Mouse (Mus musculus): ENCODE data around the gene Bax. TPM values are rescaled to one million over a fixed set of nuclear protein-coding genes. Genes with fewer than 3 reads are reported as not detected.
"Not testable (repeated sequence)": the region's sequence is repeated elsewhere in the genome, so short reads cannot be mapped to it uniquely, and the experiment has no call there.

The Bax gene
- polyA plus RNA-seq, 1 experiment: 108 TPM

DNA sequence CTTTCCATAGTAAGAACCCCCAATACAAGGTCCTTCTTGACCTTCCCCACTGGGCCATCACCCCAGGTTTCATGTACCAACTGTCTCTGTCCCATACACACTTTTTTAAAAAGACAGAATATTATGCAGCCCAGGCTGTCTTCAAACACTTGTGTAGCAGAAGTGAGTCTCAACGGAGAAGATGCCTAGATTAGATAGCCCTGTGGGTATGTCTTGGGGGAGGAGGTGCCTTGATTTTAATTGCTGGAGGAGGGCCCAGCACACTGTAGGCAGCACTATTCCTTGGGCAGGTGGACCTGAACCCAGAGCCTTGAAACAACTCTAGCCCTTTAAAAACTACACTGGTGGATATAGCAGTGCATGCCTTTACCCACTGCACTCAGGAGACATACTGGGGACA is 15.5 kb upstream of the Bax start:
- no peak for DNase-seq (ENCODE audit: extremely low spot score in 1 of 2, low spot score in 1 of 2)

DNA sequence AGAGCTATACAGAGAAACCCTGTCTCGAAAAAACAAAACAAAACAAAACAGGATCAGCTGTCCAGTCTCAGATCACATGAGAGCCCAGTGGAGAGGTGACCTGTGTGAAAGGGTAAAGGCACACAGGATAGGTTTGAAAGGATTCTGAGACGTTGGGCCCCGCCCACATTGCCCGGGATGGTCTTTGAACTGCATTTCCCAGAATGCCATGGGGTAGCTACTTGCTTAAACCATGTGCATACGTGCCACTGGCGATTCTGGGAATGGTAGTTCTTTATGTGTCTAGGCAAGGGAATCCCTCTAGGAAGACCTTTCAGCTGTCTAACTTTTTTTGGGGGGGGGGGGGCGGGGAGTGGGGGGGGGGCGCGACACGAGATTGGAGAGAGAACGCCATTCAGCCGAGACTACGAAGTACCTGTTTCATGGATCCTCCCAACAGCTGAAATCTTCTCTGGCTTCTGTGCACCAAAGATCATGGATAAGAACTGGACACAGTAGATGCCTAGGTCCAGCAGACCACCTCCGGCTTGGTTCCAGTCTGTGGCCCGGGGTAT is 14.8 kb upstream of the Bax start, which contains the start of gene Tulp2:
Gene Tulp2 (plus strand): TSS at position 504 of the 554 bp plus-strand sequence.
- peak; percentile 59 to 77 for DNase-seq (ENCODE audit: extremely low spot score in 1 of 2, low spot score in 1 of 2)

DNA sequence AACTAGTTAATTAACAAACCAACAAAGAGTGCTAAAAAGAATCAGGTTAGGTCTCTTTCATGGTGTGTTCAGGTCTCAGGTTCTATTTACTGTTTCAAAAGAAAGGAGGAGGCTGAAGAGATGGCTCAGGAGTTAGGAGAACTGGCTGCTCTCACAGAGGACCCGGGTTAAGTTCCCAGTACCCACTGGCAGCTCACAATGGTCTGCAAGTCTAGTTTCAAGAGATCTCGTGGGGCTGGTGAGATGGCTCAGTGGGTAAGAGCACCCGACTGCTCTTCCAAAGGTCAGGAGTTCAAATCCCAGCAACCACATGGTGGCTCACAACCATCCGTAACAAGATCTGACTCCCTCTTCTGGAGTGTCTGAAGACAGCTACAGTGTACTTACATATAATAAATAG is 13.6 kb upstream of the Bax start:
- not testable (repeated sequence) for DNase-seq (ENCODE audit: extremely low spot score in 1 of 2, low spot score in 1 of 2)

DNA sequence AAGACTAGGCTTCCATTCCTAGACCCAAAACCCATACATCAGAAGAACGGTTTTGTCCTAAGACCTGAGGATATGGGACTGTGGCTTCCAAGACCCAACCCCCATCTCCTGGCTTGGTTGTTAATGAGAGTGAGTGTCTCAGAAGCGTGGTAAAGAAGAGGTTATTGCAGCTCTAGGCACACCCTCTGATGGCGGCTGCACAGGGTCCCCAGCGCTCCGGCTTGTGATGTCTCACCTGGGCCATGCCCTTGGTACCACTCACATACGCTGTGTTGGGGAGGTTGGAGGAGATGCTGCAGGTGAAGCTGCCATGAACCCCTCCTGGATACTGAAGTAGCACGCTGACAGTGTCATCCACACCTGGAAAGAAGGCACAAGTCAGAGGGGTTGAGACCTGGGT is 12.1 kb upstream of the Bax start:
- DNase-seq (ENCODE audit: extremely low spot score in 1 of 2, low spot score in 1 of 2): no peak

DNA sequence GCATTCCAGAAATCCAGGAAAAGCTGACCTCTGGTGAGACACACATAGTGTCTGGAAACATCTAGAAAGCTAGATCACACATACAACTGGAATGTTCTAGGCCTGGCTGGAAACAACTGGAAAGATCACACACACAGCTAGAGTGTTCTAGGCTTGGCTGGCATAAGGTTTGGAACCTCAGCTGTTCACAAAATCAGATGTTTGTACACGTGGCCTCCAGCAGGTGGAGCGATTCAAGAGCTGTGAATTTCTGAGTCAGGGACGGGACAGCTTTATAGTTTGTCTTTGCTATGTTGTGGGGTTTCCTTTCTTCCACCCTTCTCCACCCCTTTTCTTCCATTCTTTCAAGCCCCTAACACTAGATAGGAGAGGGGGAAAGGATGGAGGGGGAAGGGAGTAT is 10.3 kb upstream of the Bax start:
- DNase-seq (ENCODE audit: extremely low spot score in 1 of 2, low spot score in 1 of 2): peak in 1 of 2 experiments; percentile 72

DNA sequence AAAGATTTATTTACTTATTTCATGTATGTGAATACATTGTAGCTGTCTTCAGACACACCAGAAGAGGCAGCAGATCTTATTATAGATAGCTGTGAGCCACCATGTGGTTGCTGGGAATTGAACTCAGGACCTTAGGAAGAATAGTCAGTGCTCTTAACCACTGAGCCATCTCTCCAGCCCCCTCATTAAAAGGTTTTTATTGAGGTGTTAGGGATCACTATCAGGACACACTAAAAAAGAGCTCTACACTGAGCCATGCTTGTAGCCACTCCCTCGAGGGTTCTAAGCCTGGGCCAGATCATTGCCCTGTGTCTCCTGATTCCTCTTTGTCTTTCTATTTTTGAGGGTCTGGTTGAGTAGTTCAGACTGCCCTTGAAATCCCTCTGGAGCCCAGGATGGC is 9.8 kb upstream of the Bax start:
- DNase-seq (ENCODE audit: extremely low spot score in 1 of 2, low spot score in 1 of 2): no peak

DNA sequence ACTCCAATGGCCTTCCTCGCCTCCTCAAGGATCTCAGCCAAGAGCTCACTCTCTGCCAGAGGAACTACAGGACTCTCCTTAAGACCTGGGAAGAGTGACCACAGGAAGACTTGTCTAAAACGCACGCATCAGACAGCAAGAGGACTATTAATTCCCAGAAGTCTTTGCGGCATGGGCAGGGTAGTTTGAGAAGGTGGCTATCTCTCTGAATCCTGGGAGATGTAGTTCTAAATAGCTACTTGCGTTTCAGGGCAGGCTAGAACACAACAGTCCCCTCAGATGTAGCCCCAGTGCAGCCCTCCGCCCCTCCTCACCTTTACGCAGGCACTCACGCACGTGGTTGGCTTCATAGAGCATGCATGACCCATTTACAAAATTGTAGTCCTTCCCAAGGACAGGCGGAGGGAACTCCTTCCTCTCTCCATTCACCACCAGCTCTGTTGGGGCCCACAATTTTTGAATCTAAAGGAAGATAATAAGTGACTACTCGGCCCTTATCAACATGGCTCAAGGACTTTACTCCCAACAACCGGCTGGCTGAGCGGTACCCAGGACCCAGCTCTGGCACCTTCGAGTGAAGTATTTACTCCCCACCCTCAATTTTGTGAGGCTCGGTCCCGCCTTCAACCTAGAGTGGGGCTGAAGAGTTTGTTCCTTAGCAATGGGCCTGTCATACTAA is 8.7 kb upstream of the Bax start:
- no peak for DNase-seq (ENCODE audit: extremely low spot score in 1 of 2, low spot score in 1 of 2)

DNA sequence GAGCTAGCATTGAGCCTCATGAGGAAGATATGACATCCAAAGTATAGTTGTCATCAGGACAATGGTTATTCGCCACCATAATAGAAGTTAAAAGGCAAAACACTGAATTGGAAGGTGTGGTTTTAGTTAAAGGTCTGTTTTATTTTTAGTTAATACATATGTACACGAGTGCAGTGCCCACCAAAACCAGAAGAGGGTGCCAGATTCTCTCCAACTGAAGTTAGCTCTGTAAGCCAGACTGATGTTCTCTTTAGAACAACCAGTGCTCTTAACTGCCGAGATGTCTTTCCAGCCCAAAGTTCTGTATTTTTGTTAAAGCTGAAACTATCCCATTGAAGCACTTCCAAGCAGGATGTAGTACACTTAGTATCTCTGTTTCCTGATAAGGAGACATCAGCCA is 4.2 kb upstream of the Bax start:
- peak in 1 of 2 experiments; percentile 91 for DNase-seq (ENCODE audit: extremely low spot score in 1 of 2, low spot score in 1 of 2)

DNA sequence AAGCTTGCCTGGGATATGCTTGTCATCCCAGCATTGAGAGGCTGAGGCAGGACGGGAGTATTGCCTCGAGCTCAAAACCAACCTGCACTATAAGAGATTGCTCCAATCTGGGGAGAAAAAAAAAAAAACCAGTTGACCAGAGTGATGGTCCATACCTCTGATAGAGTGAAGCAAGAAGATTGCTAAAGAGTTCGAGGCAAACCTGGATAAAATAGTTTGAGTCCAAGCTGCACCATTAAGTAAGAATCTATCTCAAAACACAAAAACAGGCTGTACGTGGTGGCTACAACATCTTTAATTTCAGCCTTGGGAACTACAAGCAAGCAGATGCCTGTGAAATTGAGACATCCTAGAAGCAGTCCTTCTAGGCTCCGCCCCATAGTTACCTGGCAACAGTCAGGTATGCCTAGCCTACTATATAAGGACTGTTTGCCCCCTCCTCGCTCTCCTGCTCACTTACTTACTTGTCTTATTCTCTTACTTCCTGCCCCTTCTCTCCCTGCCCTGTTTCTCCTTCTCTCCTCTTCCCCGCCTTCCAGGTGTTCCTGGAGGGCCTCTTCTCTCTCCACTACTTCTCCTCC is 482 bp upstream of the Bax start:
- no peak for DNase-seq (ENCODE audit: extremely low spot score in 1 of 2, low spot score in 1 of 2)

DNA sequence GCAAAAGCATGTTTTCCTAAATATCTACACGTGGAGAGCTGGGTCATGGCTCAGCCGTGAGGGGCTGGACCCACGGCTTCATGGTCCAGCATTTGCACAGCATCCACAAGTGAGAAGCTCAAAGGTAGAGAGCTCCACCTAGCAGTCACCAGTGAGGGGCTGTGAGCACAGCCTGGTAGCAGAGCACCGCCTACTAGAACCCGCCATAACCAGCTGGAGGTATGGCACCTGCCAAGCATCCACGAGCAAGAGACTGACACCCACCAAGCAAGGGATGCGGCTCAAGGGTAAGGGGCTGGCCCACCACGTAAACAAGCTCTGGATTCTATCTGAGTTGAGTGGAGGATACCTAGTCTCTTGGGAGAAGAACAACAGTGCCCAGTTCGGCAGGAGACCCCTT is 1.1 kb downstream of the Bax start:
- no peak for DNase-seq (ENCODE audit: extremely low spot score in 1 of 2, low spot score in 1 of 2)

DNA sequence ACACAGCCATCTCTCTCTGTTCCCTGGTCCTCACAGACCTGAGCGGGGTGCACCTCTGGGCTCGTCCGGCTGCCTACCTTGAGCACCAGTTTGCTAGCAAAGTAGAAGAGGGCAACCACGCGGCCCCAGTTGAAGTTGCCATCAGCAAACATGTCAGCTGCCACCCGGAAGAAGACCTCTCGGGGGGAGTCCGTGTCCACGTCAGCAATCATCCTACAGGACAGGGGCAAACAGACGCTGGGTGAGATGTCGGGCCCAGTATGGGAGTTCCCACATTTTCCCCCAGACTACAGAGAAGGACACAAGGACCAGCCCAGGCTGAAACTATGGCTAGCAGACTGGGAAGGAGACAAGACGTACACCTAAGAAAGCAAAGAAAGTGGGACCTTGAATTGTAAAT is 1.6 kb downstream of the Bax start:
- DNase-seq (ENCODE audit: extremely low spot score in 1 of 2, low spot score in 1 of 2): no peak

DNA sequence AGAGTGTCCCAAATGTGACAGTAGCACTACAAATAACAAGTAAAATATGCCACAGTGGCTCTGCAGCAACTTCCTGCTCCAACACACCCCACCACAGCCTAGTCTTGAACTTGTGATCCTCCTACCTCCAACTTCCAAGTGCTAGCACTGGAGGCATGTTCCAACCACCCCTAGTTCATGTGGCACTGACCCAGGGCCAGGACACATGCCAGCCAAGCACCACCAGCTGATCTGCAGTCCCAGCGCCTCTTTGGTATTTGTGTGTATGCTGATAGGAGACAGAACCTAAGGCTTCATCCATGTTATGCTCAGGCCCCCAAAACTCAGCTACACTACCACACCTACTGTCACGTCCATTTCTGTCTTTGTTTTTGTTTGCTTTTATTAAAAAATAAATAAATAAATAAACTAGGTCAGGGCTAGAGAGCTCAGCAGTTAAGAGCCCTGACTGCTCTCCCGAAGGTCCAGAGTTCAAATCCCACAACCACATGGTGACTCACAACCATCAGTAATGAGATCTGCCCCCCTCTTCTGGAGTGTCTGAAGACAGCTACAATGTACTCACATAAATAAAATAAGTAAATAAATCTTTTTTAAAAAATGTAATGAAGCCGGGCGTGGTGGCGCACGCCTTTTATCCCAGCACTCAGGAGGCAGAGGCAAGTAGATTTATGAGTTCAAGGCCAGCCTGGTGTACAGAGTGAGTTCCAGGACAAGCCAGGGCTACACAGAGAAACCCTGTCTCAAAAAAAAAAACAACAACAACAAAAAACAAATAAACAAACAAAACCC is 2.5 kb downstream of the Bax start:
- DNase-seq (ENCODE audit: extremely low spot score in 1 of 2, low spot score in 1 of 2): no peak

DNA sequence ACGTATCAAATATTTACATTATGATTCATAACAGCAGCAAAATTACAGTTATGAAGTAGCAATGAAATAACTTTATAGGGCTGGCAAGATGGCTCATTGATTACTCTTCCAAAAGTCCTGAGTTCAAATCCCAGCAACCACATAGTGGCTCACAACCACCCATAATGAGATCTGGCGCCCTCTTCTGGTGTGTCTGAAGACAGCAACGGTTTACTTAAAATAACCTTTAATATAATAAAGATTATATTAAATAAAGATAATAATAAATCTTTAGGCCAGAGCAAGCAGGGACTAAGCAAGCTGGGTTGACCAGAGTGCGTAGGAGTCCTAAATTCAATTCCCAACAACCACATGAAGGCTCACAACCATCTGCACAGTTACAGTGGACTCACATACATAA is 3.8 kb downstream of the Bax start:
- DNase-seq (ENCODE audit: extremely low spot score in 1 of 2, low spot score in 1 of 2): not testable (repeated sequence)

DNA sequence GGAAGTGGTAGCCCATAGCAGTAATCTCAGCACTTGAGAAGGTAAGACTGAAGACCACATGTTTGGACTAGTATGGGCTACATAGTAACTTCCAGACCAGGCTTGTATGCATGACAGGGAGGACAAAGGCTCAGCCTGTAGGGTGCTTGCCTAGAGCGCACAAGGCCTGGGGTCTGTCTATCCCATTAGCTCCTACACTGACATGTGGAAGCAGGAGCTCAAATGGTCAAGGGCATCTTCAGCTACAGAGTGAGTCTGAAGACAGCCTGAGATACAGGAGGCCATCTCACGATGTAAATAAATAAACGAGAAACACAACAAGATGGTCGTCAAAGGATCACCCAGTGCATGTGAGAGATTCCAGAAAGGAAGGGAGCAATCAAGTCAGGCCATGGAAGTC is 4.4 kb downstream of the Bax start:
- no peak for DNase-seq (ENCODE audit: extremely low spot score in 1 of 2, low spot score in 1 of 2)

DNA sequence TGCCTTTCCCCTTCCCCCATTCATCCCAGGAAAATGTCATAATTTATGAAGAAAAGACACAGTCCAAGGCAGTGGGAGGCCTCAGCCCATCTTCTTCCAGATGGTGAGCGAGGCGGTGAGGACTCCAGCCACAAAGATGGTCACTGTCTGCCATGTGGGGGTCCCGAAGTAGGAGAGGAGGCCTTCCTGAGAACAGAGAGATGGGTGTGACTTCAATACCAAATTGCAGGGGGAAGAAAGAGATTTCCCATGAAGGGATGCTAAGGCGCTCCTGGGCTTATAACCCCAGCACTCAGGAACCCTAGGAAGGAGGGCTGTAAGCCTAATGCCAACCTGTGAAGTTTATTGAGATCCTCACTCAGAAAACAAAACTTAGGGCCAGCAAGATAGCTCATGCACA is 4.9 kb downstream of the Bax start:
- no peak for DNase-seq (ENCODE audit: extremely low spot score in 1 of 2, low spot score in 1 of 2)

DNA sequence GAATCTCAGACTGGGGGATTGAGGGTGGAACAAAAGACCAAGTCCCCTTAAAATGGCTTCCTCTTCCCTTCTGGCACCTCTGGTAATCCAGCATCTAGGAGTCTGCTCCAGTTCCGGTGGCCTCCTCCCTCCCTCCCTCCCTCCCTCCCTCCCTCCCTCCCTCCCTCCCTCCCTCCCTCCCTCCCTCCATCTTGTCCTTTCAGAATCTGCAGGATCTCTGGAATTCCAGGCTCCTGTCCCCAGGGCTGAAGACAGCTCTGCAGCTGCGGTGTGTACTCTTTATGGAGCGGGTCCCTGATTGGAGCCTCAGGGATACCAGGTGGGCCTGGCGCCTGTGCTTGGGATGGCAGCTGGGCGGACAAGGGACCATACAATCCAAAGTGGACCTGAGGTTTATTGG is 5.4 kb downstream of the Bax start:
- no peak for DNase-seq (ENCODE audit: extremely low spot score in 1 of 2, low spot score in 1 of 2)

DNA sequence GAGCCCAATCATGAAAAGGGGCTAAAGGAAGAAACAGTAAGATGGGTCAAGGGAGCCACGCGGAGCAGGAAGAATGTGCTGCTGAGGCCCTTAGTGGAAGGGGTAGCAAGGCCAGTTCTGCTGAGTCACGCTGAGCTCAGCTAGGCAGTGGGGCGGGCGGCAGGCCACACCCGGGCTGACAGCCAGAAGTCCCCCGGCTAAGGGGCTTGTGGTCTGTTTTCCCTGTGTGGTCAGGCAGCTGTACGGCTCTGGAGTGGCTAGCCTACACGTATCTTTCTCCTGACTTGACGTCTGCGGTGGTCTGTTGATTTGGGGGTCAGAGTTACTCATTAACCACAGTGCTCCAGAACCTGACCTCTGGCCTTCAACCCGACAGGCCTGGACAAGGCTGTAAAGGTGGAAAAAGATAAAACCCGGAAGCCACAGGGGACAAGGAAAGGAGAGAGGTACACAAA is 5.8 kb downstream of the Bax start:
- DNase-seq (ENCODE audit: extremely low spot score in 1 of 2, low spot score in 1 of 2): no peak

DNA sequence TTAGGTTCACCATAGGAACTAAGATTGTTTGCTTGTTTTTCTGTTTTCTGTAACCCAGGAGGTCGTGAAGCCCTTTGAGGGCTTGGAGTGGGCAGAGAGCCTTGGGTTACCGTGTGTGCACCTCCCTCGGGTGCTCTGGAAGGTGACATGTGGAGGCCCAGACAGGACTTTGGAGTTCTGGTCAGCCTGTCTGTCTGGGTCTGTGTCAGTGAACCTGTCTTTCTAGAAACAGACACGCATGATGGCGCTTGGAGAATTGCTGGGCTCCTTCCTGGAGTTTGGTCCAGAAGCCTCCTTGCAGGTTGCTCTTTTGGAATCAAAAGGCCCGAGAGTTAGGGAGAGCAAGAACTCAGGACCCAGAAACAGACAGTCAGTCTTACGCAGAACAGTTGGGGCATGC is 6.3 kb downstream of the Bax start:
- DNase-seq (ENCODE audit: extremely low spot score in 1 of 2, low spot score in 1 of 2): no peak

DNA sequence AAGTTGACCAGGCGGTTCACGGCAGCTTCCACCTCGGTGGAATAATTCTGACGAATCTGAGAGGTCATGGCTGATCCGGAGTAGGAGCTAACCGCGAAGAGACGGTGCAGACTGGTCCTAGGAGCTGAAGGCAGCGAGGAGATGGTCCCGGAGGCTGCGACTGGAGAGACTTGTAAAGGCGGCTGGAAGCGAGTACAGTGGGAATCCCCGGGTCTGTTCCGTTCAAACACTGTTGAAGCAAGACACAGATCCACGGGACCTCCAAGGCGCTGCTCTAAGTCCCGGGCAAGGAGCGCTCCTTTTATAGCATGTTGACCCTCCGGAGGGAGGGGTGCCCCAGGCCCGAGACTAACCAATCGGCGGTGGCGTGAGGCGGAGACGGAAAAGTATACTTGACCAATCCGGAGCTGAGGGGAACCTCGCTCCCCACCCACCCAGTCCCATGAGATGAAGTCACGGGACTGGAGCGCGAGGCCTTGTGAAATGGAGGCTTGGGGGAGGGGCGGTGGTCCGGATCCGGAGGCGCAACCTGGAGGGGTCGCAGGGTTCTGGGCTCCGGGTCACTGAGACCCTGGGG is 7.0 kb downstream of the Bax start, which contains the start of gene Ftl1:
Gene Ftl1 (minus strand): TSS at position 321 of the 577 bp plus-strand sequence.
- peak; percentile 97 to 98 for DNase-seq (ENCODE audit: extremely low spot score in 1 of 2, low spot score in 1 of 2)

DNA sequence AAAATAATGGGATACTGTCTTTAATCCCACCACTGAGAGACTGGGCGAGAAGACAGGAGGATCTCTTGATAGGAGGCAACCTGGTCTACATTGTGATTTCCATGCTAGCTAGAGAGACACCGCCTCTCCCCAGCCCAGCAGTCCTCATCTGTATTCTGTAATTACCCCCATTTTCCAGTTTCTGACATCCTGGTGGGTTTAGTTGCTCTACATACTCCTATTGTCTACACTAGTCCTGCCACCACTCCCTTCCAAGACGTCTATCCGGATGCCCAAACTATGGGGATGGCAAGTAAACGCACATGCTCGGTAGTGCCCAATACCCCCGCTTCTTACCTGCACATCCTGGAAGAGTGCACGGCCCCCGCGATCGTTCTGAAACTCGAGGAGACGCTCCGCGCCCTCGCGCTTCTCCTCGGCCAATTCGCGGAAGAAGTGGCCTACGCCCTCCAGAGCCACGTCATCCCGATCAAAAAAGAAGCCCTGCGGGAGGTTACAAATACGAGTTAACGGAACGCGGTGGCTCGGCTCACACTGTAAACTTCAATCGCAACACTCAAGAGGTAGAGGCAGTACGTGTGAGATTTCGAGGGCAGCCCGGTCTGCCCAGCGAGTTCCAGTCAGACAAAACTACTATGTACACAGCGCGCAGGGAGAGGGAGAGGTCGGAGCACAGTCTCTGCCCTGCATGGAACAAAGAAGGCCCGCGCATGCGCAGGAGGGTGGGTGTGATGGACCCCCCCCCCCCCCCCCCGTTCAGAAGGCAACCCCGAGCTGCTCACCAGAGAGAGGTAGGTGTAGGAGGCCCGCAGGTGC is 7.7 kb downstream of the Bax start:
- DNase-seq (ENCODE audit: extremely low spot score in 1 of 2, low spot score in 1 of 2): peak in 1 of 2 experiments; percentile 76
